Mouse (Mus musculus) retina, postnatal 7 days (tissue): Measurements from ENCODE around the gene Prdm11.

Experiments used
- DNase-seq: peaks from one replicate; pipeline ENCODE4 v3.0.0-alpha.2; 2012; ENCODE audit warnings: low read depth, low spot score

Gene Prdm11

DNA sequence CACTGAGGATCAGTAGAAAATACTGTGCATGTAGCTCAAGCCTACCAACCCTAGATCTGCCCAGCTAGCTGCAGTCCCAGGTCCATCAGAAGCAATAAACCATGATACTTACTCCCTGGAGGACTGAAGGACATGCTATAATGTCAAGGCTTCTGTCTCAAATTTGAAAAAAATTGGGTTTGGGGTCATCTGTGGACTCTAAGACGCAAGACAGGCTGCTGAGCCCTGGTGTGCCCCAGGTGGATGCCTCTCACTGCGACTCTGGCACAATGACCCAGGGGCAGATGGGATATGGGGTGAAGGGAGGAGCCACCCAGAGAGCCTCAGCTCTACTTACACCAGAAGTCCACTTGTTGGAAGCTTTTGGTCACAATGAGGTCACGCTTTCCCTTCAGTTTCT is 33.0 kb downstream of the Prdm11 start:
- DNase-seq: no peak

DNA sequence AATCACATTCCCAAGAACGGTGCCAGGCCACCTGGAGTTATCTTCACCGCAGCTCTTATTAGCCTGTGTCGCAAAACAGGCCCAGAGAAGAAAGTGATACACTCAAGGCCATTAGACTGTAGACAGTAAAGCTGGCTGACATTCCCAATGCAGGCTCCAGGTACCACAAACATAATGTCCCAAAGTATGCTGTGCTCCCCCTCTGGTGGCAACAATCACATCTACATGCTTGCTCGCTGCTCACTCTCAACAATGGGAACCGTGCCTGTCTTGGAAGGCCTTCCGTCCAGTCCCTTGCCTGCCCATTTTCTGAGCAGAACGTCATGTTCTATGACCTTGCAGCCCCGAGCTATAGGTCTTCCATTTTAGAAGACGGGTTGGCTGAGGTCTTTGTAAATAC is 34.0 kb downstream of the Prdm11 start:
- DNase-seq: no peak

DNA sequence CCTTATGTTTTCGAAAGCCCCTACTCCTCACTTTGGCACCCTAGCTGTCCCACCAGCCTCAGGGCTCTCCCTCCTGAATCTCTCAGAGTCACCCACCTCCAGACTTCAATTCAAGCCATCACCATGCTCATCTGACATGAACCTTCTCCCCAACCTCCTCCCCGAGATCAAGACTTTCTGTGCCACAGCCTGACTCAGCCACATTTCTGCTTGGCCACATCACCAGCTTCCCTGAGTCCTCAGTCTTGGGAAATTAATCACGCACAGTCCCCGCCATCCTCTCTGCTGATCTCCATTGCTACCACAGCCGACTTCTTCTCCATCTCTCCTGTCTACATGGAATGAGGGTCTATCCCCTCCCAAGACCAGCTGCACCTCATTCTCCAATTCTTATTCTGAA is 34.5 kb downstream of the Prdm11 start:
- DNase-seq: no peak

DNA sequence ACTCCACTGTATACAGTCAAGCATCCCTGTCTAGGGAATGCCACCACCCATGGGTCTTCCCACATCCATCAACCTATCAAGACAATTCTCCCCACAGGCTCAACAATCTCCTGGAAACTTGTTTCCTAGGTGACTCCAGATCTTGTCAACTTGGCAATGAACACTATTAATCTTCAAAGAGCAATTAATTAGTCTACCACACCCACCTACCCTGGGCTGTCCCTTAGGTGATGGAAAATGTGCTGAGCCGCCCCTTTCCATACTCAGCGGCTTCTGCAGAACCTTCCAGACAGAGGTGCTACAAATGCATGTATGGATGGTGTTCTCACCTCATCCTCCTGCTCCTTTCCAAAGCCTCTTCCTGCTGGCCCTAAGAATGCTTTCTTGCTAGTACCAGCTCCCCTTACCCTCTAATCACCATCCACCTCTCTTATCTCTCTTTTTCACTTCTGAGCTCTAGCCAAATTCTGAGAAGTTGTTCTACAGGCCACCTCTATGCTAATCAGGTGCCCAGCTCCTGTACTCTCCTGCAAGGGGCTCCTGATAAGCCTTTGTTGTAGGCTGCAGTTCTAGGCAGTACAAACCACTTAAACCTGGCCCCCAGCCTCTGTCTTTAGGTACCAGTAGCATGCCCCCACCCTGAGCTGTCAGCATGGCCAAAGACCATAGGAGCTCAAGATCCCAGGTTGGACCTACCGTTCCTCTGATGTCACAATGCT is 37.8 kb downstream of the Prdm11 start:
- no peak for DNase-seq

DNA sequence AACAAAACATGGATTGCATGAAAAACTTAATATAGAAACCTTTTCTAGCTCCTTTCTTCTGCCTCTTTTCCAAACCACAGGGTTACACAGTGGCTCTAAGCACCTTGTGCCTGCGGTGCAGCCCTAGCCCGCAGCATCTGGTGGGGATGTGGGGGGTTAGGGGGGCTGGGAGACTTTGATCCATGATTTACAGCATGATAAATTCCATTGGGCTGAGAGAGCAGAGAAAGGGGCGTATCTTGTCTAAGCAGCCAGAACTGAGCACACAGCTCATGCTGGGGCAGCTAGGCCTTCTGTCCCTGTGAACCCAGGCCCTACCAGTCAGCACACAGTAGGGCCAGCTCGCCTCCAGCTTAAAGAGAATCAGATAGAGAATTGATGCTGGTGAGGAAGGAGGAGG is 40.9 kb downstream of the Prdm11 start:
- DNase-seq: no peak

DNA sequence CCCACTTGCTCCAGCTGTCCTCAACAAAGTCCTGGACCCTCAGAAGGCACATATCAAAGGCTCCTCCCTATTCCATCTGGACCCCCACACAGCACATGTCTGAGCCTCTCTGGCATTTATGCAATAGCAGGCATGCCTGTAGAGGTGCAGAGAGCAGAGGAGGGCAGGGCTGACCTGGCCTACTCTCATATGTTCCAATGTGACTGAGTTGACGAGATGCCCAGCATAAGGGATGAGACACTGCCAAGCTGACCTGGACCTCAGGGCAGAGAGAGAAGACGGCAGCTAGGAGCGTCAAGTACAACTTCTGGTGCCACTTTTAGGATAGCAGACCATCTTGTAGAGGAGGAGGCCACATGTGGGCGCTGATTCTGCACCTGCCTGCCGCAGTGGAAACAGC is 54.0 kb downstream of the Prdm11 start:
- DNase-seq: no peak

DNA sequence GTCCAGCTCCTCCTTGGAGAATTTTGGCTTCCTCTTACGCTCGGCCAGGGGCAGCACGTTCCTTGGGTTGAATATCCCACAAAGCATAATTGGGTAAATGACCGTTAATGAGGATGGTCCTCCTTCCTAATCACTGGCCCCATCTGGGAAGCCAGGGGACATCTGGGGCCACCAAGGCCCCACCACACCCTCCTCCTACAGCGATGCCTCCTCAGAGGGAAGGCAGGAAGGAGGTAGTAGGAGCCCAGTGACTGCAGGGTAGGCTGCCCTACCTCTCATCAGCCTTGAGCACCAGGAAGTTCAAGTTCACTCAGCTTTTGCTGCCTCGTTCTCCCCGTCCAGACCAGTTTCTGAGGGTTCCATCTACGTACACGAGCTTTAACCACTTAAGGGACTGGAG is 56.4 kb downstream of the Prdm11 start:
- no peak for DNase-seq

DNA sequence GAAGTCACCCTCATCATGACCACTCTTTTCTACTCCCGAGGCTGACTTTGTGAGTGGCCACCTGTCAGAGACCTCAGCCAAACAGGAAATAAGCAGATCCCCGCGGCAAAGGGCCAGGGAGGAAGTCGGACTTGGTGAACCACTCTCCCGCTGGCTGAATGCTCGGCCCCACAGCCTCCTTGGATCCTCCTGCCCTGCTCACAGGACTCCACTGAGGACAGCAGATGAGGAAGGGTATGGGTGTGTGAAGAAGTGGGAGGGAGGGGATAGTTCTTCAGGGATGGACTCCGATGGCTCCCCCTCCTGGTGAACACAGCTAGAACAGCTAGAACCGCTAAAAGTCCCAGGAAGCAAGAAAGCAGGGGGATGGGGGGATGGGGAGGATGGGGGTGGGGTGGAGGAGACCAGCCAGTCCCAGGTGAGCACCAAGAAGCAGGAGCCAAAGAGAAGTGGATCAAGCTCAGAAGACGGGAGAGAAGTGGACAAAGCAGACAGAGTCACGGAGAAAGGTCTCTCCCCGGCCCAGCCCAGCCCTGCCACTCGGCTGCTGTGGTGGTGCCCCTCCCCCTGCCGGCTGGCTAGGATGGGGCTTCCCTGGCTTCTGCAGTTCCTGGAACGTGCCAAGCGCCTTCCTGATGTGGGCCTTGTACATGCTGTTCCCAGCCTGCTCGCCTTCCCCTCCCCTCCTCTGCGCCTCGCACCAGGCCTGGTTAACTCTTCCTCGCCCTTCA is 57.9 kb downstream of the Prdm11 start:
- DNase-seq: peak; percentile 13

DNA sequence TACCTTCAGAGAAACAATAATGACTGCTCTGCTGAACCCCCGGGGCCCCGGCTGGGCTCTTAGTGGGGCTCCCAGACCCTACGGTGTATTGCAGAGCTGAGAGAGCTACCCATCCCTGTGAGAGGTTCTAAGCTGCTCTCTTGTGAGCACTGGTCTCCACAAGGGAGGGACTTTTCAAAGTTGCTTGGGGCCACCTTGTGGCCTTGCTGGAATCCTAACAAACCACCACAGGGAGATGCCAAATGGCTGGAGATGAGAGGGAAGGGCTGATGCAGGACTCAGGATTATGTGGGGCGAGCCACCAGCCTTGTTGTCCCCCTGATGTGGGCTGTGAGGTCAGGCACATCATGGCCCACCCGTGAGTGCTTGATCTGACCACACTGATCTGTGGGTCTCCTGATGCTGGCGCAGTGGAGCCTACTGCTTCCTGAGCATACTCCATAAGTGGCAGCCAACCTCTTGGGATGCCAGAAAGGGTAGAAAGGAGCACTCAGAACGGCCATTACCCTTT is 58.8 kb downstream of the Prdm11 start:
- no peak for DNase-seq

DNA sequence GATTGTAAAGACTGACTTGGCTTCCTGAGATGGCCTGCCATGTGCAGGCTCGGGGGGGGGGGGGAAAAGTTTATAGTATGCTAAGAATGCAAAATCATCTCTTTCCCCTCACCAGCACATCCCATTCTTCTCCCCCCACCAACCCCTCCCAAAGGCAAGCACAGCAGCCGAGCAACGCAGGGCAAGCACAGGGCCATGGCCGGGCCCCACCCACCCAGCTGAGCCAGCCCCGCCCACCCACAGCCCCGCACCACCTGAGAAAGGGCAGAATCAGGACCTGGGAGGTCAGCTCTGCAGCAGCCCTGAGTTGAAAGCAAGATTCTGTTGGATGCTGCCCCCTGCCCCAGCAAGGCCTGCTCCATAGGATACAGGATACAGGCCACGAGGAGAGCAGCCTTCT is 60.4 kb downstream of the Prdm11 start:
- no peak for DNase-seq

DNA sequence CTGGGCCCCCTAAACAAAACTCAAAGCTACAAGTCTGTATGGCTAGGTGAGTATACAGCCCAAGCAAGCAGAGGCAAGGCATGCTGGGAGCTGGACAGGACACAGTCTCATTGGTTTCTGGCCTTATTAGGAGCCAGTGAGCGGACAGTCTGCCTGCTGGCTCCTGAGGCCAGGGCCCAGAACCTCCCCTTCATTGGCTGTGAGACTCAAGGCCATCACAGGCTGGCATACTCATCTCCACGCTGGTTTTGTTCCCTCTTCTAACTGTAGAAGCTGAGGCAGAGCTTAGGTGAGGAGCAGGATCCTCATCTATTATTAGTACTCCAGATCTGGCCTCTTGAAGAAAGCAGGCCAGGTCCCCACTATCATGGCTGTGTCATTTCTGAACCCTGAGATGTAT is 60.8 kb downstream of the Prdm11 start:
- DNase-seq: no peak

DNA sequence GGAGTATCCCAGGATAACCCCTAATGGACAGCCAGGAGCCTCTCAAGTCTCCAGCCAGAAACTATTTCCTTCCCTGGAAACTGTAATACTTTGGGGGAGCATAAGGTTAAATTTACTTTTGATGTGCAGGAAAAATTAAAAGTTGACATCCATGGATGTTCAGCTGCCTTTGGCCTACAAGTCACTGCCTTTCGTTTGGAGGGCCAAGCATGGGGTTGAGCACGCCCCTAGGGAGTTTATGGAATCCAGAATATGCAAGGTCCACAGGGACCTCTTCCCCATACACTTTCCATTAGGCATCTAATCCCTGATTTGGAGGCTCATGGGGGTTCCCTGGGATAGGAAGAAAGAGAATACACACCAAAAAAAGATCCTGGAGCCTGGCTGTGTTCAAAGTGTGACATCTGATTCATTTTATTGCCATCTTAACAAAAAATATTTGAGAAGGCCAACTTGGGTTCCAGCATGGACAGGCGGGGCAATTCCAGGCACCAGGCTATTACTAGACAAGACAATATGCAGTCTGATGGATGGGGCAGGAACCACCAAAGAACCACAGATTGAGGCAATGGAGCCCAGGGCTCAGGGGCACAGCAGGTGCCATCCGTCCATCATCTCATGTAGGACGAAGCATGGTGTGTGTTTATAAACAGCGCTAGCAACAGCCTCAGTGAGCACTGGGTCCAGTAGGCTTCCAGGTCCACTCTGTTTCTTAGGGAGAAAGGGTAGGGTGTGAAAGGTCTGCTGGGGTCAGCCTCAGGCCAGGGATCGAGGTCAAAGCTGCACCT is 61.5 kb downstream of the Prdm11 start:
- DNase-seq: no peak

DNA sequence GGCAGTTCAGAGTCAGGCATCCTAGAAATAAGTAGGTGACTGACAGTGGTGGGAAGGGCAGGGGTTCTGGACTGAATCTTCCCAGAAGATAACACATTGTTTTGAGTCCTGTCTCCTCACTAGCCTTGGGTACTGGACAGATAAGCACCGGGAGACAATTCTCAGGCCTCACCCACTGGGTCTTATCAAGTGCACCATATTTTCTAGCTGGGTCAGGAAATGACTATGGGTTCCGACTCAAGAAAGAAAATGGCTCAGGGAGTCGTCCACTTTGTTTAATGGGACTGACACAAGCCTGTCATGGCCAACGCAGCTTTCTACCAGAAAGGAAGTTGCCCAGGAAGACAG is 62.7 kb downstream of the Prdm11 start:
- DNase-seq: no peak

DNA sequence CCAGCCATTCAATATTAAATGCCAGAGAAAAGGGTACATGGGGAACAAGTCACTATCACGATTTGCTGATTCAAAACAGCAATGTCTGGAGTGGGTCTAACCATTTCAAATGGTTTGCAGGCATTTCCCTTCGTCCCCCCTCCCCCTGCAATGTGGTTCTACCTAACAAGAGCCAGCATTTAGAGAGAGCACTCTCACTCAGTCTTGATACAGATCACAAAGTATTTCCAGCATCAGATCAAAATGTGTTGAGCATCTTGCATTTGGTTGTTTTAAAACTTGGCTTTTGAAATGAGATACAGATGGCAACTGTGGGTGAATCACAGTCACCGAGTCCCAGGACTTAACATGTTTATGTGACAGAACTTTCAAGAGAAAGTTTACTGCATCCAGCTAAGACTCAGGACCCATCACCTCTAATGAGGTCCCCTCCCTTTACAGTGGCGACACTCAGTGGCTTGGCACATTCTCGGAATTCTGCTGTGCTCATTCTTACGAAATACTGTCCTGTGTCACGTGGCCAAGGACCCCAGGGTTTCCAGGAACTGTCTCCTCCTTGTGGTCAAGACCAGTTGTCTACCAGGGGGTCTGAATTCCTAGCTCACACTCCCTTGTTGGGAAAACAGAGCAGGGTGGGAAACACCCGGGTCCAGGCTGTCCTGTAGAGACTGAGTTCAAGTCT is 63.2 kb downstream of the Prdm11 start:
- DNase-seq: no peak

DNA sequence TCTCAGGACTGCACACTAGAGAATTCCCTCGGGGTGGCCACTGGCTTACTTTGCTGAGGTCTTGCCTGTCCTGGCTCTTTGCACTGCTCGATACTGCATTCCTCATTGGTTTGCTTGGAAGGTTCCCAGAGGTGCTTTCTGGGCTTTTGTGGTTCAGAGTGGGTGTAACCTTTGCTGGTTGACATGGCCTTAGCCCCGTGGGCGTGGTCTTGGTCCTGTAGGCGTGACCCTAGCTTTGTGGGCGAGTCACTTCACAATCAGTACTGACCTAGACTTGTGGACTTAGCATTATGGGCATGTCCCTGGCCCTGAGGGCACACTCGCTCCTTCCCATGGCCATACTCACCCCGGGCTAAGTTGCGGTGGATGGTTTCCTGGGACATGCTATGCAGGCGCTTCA is 65.8 kb downstream of the Prdm11 start:
- no peak for DNase-seq

DNA sequence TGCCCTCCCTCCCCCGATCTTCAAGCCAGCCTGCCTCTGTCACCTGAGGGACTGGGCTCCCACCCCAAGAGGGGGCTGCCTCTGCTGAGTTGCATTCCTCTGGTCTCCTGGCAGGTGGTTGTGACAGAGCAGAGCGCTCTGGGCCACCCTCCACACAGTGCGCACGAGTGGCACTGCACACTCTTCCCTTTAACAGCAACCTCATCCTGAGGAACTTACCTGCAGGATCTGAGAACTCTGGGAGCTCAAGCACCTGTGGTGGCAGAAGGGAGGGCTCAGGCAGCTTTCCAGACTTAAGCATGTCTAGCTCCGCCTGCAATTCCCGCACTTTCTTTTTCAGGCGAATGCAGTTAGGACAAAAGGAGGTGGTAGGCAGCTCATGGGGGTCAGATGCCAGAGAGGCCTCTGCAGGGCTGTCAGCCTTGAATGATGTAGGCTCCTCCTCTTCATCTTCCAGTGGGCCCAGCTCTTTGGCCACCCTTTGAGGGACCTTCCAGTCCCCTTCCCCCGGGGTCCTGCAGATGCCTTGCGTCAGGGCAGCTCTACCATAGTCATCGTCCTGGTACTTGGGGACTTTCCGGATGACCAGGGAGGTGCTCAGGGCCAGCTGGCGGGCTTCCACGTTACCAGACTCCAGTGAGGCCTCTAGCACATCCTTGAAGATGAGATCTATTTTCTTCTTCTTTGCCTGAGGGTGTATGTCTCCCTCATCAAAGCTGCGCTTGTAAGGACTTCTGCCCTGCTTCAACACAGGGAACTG is 70.8 kb downstream of the Prdm11 start:
- no peak for DNase-seq

DNA sequence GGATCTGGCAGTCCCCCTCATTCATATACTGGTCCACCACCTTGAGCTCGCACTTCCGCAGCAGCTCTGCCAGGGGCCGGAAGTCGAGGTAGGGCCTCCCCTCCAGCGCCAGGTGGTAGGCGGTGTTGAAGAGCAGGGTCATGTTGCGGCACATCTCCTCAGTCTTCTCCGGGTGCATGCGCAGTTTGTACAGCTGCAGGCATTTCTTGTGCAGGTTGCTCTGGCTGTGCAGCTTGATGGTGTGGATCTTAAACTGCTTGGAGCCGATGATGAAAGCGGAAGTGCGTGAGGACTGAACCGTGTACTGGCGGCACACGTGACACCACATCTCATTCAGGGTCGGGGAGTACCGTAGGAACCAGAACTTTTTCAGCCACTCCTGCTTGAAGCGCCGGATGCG is 72.3 kb downstream of the Prdm11 start:
- no peak for DNase-seq

DNA sequence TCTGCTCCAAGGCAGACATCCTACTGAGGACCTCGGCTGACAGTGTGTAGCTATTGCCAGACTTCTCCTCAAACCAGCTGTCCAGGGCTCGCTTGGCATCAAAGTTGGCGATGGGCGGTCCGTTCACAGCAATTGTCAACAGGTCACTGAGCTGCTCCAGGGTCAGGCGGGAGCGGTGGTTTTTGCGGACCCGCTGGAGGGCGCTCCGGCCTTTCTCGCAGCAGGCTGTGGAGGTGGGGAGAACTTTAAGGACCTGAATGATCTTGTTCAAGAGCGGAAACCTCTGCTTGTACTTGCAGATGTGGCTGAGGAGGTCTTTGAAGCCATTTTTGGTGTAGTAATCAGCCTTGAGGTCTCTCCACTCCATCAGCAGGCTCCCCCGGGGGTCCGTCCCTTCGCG is 73.9 kb downstream of the Prdm11 start:
- no peak for DNase-seq

DNA sequence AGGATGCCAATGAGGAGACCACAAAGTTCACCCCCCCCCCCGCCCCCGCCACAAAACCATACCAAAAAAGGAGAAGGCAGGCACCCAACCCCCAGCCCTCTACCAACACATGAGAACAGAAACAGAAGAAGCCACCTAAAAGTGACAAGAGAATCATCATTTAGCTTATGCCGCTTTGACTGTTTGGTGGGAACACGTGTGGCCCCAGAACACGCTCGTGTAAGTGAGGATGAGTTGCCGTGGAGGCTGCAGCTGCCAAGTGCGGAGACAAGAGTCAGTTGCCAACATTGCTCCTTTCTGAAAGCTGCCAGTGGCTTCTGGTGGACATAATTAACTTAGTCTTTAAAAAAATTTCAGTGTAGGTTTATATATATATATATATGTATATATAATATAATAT is 74.4 kb downstream of the Prdm11 start:
- DNase-seq: no peak

DNA sequence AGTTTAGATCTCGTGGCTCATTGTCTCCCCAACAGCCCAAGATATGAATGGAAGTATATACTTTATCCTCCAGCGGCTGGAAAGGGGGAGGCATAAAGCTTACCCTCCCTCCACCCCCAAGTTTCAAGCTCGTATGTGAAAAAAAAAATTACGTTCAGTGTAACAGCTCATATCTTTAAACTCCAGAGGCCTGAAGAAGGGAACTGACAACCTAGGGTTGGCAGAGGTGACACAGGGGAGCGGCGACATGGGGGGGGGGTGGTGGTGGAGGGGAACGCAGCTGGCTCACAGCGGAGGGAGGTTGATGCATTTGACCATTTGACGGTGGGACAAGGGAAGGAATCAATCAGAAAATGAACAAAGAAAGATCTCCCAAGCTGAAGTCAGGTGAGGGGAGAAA is 74.9 kb downstream of the Prdm11 start:
- no peak for DNase-seq

DNA sequence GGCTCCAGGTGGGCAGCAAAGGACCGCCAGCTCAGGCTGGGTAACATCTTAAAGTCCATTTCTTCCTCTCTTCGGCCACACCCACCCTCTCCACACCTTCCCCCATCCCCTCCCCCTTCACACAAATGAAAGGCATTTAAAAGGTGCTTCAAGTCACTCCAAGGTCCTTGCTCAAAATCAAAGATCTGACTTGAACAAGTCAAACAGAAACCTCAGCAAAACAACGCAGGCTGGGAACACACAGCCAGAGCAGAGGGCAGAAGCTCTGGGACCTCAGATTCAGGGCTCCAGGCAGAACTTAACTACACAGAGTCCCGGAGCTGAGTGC is 78.2 kb downstream of the Prdm11 start:
- no peak for DNase-seq
